Mouse (Mus musculus): ENCODE results near the gene Bik. TPM values are rescaled to one million over a fixed set of nuclear protein-coding genes. Genes with fewer than 3 reads are reported as not detected.
A peak's percentile ranks its signal among the peaks of the same experiment; 100 is the strongest.
"Not testable (repeated sequence)": the region's sequence is repeated elsewhere in the genome, so short reads cannot be mapped to it uniquely, and the experiment has no call there.

Gene Bik
- polyA plus RNA-seq, 1 experiment from 2014 or later, result 2.1 TPM

- Histone ChIP-seq H3K4me1 (no peaks in the 10 kb centered on the region), H3K36me3 (peaks cover 96% of the 10 kb centered on the region), H3K27me3 (no peaks in the 10 kb centered on the region), H3K4me2 (replicated peaks) (no peak overlapping the region), H3K27ac (no peak overlapping the region), H3K9me3 (replicated peaks) (no peaks in the 10 kb centered on the region), H3K9ac (no peak overlapping the region), H3K4me3 (no peak overlapping the region)
- 89% methylated on average over 3 of the region's 3 CpGs for WGBS
- ATAC-seq (ENCODE audit: low FRiP score), result no peak
These were observed 31.5 kb upstream of the Bik start for GRCm38 (mm10) chr15:83495195-83495594.

GRCm38 (mm10) chr15:83495787-83496367, 30.8 kb upstream of the Bik start:
- 67% methylated on average over 22 of the region's 22 CpGs for WGBS
- H3K4me3 ChIP-seq, result no peak overlapping the region

GRCm38 (mm10) chr15:83497299-83497698, 29.4 kb upstream of the Bik start:
- no peaks in the 10 kb centered on the region for H3K27me3 ChIP-seq
- H3K4me3 ChIP-seq, result no peak overlapping the region
- H3K9ac ChIP-seq, result no peak overlapping the region
- no peak overlapping the region for H3K4me2 ChIP-seq (replicated peaks)
- H3K36me3 ChIP-seq, result peaks cover 89% of the 10 kb centered on the region
- no peaks in the 10 kb centered on the region for H3K4me1 ChIP-seq
- WGBS, result 89% methylated on average over 6 of the region's 6 CpGs
- H3K27ac ChIP-seq, result no peak overlapping the region
- H3K9me3 ChIP-seq (replicated peaks), result no peaks in the 10 kb centered on the region
- ATAC-seq (ENCODE audit: low FRiP score), result no peak

More at GRCm38 (mm10) chr15:83495787-83496367, 30.8 kb upstream of the Bik start:
- Histone ChIP-seq H3K27me3 (no peaks in the 10 kb centered on the region), H3K36me3 (peaks cover 92% of the 10 kb centered on the region), H3K9me3 (replicated peaks) (no peaks in the 10 kb centered on the region), H3K4me2 (replicated peaks) (0 out of 2 replicates have a peak overlapping the region, but pooled peaks have one; percentile 6), H3K9ac (no peak overlapping the region), H3K4me1 (no peaks in the 10 kb centered on the region), H3K27ac (no peak overlapping the region)
- no peak for ATAC-seq (ENCODE audit: low FRiP score)

- Histone ChIP-seq H3K4me2 (replicated peaks) (no peak overlapping the region), H3K9me3 (replicated peaks) (no peaks in the 10 kb centered on the region), H3K4me1 (no peaks in the 10 kb centered on the region), H3K4me3 (no peak overlapping the region), H3K27me3 (no peaks in the 10 kb centered on the region), H3K9ac (no peak overlapping the region), H3K27ac (no peak overlapping the region), H3K36me3 (peaks cover 87% of the 10 kb centered on the region)
- WGBS, result 94% methylated on average over 10 of the region's 10 CpGs
- no peak for ATAC-seq (ENCODE audit: low FRiP score)
These were observed 27.4 kb upstream of the Bik start for GRCm38 (mm10) chr15:83499211-83499755.

- 61% methylated on average over 3 of the region's 3 CpGs for WGBS
- peaks cover 86% of the 10 kb centered on the region for H3K36me3 ChIP-seq
- H3K27me3 ChIP-seq, result no peaks in the 10 kb centered on the region
- no peak for ATAC-seq (ENCODE audit: low FRiP score)
- H3K4me3 ChIP-seq, result no peak overlapping the region
- no peak overlapping the region for H3K27ac ChIP-seq
- no peaks in the 10 kb centered on the region for H3K9me3 ChIP-seq (replicated peaks)
- no peak overlapping the region for H3K9ac ChIP-seq
- no peaks in the 10 kb centered on the region for H3K4me1 ChIP-seq
- H3K4me2 ChIP-seq (replicated peaks), result no peak overlapping the region
These were observed 26.3 kb upstream of the Bik start for GRCm38 (mm10) chr15:83500352-83500751.

- not testable (repeated sequence) for H3K4me1 ChIP-seq; H3K4me2 ChIP-seq (replicated peaks); H3K27me3 ChIP-seq; ATAC-seq (ENCODE audit: low FRiP score); H3K4me3 ChIP-seq; H3K9me3 ChIP-seq (replicated peaks); H3K9ac ChIP-seq; H3K27ac ChIP-seq
- H3K36me3 ChIP-seq, result peaks cover 77% of the 10 kb centered on the region
- 72% methylated on average over 6 of the region's 6 CpGs for WGBS
These were observed 25.2 kb upstream of the Bik start for GRCm38 (mm10) chr15:83501483-83501882.

GRCm38 (mm10) chr15:83509950-83510804, 16.5 kb upstream of the Bik start:
- Histone ChIP-seq H3K27me3 (no peaks in the 10 kb centered on the region), H3K9me3 (replicated peaks) (no peaks in the 10 kb centered on the region), H3K4me1 (peaks cover 13% of the 10 kb centered on the region), H3K4me3 (peak overlapping the region; percentile 60), H3K36me3 (peaks cover 4% of the 10 kb centered on the region; the same call in 1 of the 2 replicates), H3K27ac (peak overlapping the region; percentile 88), H3K9ac (peak overlapping the region; percentile 73), H3K4me2 (replicated peaks) (peak overlapping the region; percentile 71)
- WGBS, result 28% methylated on average over 17 of the region's 17 CpGs
- ATAC-seq (ENCODE audit: low FRiP score), result peak; percentile 89

- Histone ChIP-seq H3K36me3 (no peaks in the 10 kb centered on the region), H3K4me2 (replicated peaks) (peak within 1 kb of the TSS; percentile 71), H3K9me3 (replicated peaks) (no peaks in the 10 kb centered on the region), H3K4me3 (peak within 1 kb of the TSS; percentile 60), H3K27ac (peak within 1 kb of the TSS; percentile 88), H3K4me1 (peaks cover 13% of the 10 kb centered on the region), H3K27me3 (no peaks in the 10 kb centered on the region), H3K9ac (peak within 1 kb of the TSS; percentile 73)
- 13% methylated on average over 41 of the region's 41 CpGs for WGBS
- peak; percentile 95 for ATAC-seq (ENCODE audit: low FRiP score)
These were observed 15.8 kb upstream of the Bik start, which contains the start of gene Ttll1 for GRCm38 (mm10) chr15:83510805-83511405. TSS of gene Ttll1 (minus strand) at chr15:83510893.

- no peak overlapping the region for H3K27ac ChIP-seq
- WGBS, result 83% methylated on average over 13 of the region's 13 CpGs
- H3K4me1 ChIP-seq, result peaks cover 13% of the 10 kb centered on the region
- H3K9me3 ChIP-seq (replicated peaks), result no peaks in the 10 kb centered on the region
- ATAC-seq (ENCODE audit: low FRiP score), result no peak
- no peak overlapping the region for H3K4me2 ChIP-seq (replicated peaks)
- H3K9ac ChIP-seq, result no peak overlapping the region
- no peaks in the 10 kb centered on the region for H3K36me3 ChIP-seq
- no peak overlapping the region for H3K4me3 ChIP-seq
- H3K27me3 ChIP-seq, result no peaks in the 10 kb centered on the region
These were observed 14.0 kb upstream of the Bik start for GRCm38 (mm10) chr15:83512489-83513281.

GRCm38 (mm10) chr15:83515018-83515417, 11.6 kb upstream of the Bik start:
- Histone ChIP-seq H3K4me2 (replicated peaks) (no peak overlapping the region), H3K9me3 (replicated peaks) (no peaks in the 10 kb centered on the region), H3K36me3 (no peaks in the 10 kb centered on the region), H3K9ac (no peak overlapping the region), H3K4me1 (no peaks in the 10 kb centered on the region), H3K27ac (no peak overlapping the region), H3K27me3 (0 out of 2 replicates have a peak, but pooled peaks cover 3% of the 10 kb centered on the region), H3K4me3 (no peak overlapping the region)
- ATAC-seq (ENCODE audit: low FRiP score), result no peak
- 68% methylated on average over 5 of the region's 5 CpGs for WGBS

- peak; percentile 43 for ATAC-seq (ENCODE audit: low FRiP score)
- Histone ChIP-seq H3K36me3 (no peaks in the 10 kb centered on the region), H3K4me1 (peaks cover 4% of the 10 kb centered on the region), H3K4me3 (no peak overlapping the region), H3K9ac (peak overlapping the region; percentile 41; the same call in 1 of the 2 replicates), H3K4me2 (replicated peaks) (no peak overlapping the region; the same call in 1 of the 2 replicates), H3K27me3 (peaks cover 3% of the 10 kb centered on the region; the same call in 1 of the 2 replicates), H3K27ac (no peak overlapping the region), H3K9me3 (replicated peaks) (no peaks in the 10 kb centered on the region)
- 43% methylated on average over 20 of the region's 20 CpGs for WGBS
These were observed 8.2 kb upstream of the Bik start for GRCm38 (mm10) chr15:83518215-83519048.
